Mouse (Mus musculus): ENCODE measurements around the gene Tcf20.

GRCm38 (mm10) chr15:82793454-82793853 lies 194.2 kb downstream of the Tcf20 start:
- TF ChIP-seq GATA1 (IDR thresholded peaks at IDR 0.05; ENCODE audit: low read depth, low read length) (no peak), MXI1 (IDR thresholded peaks at IDR 0.05; ENCODE audit: low read depth, low read length) (no peak), MAX (IDR thresholded peaks at IDR 0.05; ENCODE audit: low read length) (no peak), POLR2A (IDR thresholded peaks at IDR 0.05; ENCODE audit: control insufficient read depth in 1 of 2, insufficient read depth in 1 of 2, low read depth in 1 of 2, low read length in 2 of 2, poor library complexity in 1 of 2) (no peak)

All from MEL (cell line).